Mouse (Mus musculus): ENCODE data around the gene Lactb.

DNA sequence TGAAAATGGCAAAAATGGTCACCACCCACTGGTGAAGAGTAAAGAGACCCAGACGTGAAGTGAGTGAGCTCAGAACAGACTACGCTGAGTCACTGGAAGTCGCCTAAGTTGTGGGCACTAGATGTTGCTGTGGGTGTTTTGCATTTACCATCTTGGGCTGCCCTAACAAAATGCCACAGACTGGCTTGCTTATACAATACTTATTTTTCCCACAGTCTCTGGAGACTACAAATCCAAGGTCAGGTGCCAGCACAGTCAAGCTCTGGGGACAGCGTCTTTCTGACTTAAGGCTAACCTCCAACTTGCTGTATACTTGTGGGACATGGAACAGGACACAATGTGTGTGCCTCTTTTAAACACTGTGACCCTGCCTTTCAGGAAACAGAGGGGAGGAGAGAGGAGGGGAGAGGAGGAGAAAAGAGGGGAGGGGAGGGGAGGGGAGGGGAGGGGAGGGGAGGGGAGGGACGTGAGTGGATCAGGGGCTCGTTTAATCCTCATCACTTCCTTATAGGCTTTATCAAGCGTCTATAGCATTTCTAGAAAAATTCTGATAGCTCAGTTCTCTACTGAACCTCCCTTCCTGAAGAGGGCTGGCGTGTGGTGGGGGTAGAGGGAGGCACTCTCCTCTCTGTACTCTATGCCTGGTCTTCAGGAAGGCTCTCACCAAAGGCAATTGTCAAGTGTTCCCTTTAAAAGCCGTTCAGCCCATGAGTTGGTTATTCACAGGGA is 15.9 kb upstream of the Lactb start:
- TF ChIP-seq CTCF (IDR thresholded peaks at IDR 0.05; ENCODE audit: low read depth, low read length) (no peak), POLR2A (IDR thresholded peaks at IDR 0.05; ENCODE audit: extremely low read depth, insufficient read depth, low read length) (no peak)
